Mouse (Mus musculus): Measurements from ENCODE around the gene Keap1.
"Not testable (repeated sequence)": the region's sequence is repeated elsewhere in the genome, so short reads cannot be mapped to it uniquely, and the experiment has no call there.

Gene Keap1

GRCm38 (mm10) chr9:21260491-21261040 lies 21.4 kb upstream of the Keap1 start:
- no peak for DNase-seq

DNA sequence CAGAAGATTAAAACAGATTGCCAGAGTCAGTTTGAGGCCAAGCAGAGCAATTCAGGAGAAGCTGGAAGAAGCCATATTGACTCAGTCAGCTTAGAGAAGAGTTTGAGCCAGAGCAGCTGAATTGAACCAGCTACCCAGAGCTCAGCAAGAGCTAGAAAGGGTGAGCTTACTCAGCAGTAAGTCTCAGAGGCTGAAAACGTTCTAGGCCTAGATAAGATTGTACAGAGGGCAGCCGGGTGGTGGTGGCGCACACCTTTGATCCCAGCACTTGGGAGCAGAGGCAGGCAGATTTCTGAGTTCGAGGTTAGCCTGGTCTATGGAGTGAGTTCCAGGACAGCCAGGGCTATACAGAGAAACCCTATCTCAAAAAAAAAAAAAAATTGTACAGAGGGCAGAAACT lies 17.2 kb upstream of the Keap1 start:
- DNase-seq: not testable (repeated sequence)

- DNase-seq: no peak
Measured at GRCm38 (mm10) chr9:21254690-21255089, 15.5 kb upstream of the Keap1 start.

DNA sequence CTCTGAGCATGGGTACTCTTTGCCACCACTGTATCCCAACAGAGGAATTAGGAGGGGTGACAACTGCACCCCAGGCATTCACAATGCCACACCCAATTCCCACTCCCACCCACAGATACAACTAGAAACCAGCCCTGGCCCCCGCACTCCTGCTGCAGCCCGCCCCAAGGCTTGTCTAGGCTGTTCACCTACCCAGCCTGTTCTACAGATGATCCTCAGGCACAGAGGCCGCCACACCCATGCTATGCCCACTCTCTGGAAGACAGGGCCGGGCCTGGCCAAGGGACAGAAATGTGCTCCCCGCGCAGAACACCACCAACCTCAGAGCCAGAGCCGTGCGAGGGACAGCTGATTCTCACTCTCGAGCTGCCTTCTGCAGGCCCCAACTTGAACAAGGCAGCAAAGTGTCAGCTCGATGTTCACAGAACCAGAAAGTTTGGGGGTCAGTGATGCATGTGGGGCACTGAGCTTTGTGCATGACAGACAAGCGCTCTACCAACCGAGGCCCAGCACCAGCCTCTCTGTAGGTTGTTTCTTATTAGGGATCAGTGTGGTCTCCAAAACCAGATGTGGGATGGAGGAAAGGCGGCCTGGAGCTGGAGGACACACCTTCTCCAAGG lies 12.1 kb upstream of the Keap1 start:
- DNase-seq: no peak

- no peak for DNase-seq
Measured at GRCm38 (mm10) chr9:21250509-21250908, 11.3 kb upstream of the Keap1 start.

- DNase-seq: no peak
Measured at GRCm38 (mm10) chr9:21249629-21250508, 10.7 kb upstream of the Keap1 start.

GRCm38 (mm10) chr9:21248326-21248725 lies 9.2 kb upstream of the Keap1 start, which contains the start of gene S1pr5:
S1pr5 (minus strand) TSS chr9:21248443.
- peak; percentile 66 to 70 for DNase-seq

DNA sequence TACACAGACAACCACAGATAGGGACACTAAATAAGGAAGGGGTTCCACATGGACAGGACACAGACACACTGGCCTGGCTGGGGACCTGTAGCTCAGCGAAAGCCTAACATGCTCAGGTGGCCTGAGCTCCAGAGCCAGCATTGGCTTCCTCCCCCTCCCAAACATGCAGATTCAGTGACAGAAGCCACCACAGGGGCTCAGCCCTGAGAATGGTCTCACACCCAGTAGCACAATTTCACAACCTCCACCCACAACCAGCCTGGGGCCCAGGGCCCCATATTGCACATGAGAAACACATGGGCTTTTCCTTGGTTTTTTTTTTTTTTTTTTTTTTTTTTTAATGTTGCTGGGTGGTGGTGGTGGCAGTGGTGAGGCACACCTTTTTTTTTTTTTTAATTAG lies 7.2 kb upstream of the Keap1 start:
- peak in 1 of 2 experiments; percentile 30 for DNase-seq

DNA sequence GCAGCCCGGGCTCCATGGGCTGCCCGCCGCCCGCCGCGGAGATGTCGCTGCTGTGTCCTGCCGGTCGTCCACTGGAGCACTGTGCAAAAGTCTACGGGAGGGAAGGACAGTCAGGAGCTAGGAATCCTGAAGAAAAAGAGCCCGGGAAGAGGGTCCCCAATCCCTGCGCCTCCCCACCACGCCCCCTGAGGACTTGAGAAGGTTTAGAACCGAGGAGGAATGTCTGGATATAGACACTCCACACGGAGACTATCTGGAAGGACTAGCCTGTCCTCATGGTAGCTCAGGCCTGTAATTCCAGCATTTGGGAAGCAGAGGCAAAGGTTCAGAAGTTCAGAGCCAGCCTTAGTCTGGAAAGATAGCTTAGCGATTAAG lies 5.9 kb upstream of the Keap1 start:
- no peak for DNase-seq

GRCm38 (mm10) chr9:21244428-21245112 lies 5.4 kb upstream of the Keap1 start:
- peak in 1 of 2 experiments; percentile 37 for DNase-seq

- DNase-seq: no peak
Measured at GRCm38 (mm10) chr9:21243826-21244427, 4.8 kb upstream of the Keap1 start.

DNA sequence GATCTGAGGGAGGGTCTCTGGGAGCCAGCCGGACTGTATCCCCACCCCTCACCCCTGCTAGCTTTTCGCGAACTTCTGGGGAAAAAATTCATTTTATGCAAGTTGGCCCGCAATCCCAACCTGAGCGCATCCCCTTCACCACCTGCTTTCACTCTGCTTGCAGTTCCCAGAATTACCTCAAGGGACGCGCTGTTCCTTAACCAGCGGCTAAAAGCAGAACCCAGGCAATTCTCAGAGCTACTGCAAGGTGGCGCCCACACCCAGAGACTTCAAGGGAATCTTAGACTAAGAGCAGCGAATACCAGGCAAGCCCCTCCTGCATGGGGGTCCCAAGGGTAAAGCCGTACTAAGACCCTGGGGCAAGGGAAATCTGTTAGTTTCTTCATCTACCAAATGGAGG lies 2.2 kb upstream of the Keap1 start:
- DNase-seq: peak; percentile 76 to 88

DNA sequence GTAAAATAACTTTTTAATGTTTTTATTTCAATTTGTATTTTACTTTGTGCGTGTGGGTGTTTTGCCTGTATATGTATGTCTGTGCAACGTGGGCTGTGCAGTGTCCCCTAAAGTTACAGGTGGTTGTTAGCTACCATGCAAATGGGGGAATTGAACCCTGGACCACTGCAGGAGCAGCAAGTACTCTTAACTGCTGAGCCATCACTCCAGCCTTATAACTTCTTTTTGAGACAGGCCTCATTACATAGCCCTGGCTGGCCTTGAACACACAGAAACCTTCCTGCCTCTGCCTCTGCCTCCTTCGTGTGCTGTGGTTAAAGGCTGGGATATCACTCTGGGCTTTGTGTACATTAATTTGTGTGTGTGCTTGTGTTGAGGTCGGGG lies 296 bp upstream of the Keap1 start:
- no peak for DNase-seq

- DNase-seq: peak in 1 of 2 experiments; percentile 21
Measured at GRCm38 (mm10) chr9:21238004-21238732, 993 bp downstream of the Keap1 start.

DNA sequence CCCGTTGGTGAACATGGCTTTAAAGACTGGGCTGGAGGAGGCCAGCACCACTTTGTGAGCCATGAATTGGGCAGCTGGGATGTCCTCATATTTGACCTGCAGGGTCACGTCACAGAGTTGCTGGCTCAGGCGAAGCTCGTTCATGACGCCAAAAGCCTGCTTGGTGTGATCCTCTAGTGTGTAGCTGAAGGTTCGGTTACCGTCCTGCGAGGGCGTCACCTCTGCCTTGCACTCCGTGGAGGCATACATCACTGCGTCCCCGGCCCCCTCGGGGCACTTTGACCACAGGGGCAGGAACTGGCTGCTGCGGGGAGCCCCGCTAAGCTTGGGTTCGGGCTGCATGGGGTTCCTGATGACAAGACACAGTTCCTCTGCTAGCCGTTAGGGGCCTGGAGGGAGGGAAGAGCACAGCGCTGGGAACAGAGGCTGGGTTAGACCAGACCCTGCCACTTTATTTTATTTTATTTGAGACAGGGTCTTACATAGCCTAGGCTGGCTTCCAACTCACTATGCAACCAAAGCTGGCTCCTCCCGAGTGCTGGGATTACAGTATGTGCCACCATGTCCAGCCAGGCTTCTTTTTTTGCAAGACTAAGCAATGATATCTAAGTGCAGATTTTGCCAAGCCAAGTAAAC lies 1.7 kb downstream of the Keap1 start:
- peak; percentile 50 to 60 for DNase-seq

- peak in 1 of 2 experiments; percentile 24 for DNase-seq
Measured at GRCm38 (mm10) chr9:21236991-21237367, 2.2 kb downstream of the Keap1 start.

- no peak for DNase-seq
Measured at GRCm38 (mm10) chr9:21235341-21235740, 3.8 kb downstream of the Keap1 start.

GRCm38 (mm10) chr9:21233805-21234204 lies 5.4 kb downstream of the Keap1 start:
- no peak for DNase-seq

DNA sequence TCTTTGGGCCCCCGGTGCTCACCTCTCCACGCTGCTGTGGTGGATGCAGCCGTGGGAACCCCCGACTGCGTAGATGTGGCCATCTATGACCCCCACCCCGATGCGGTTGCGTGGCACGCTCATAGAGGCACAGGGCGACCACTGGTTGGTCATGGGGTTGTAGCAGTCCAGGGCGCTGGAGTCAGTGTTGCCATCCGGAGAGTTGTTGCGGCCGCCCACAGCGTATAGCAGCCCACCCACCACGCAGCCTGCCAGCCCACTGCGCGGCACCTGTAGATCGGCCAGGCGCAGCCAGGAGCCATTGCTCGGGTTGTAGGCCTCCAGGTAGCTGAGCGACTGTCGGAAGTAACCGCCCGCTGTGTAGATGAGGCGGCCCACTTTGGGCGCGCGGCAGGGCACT lies 5.8 kb downstream of the Keap1 start:
- DNase-seq: no peak

DNA sequence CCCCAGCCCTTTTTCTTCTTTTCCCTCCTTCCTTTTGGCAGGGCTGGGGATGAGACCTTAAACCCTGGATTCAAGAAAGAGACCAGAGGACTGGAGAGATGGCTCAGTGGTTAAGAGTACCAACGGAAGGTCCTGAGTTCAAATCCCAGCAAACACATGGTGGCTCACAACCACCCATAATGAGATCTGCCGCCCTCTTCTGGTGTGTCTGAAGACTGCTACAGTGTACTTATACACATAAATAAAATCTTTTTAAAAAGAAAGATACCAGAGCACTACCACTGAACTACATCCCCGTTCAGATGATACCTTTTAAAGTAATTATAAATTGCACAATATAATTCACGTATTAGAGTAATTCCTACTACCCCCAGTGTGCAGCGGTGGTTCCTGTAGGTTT lies 6.3 kb downstream of the Keap1 start:
- no peak for DNase-seq

GRCm38 (mm10) chr9:21231551-21231950 lies 7.6 kb downstream of the Keap1 start:
- no peak for DNase-seq

DNA sequence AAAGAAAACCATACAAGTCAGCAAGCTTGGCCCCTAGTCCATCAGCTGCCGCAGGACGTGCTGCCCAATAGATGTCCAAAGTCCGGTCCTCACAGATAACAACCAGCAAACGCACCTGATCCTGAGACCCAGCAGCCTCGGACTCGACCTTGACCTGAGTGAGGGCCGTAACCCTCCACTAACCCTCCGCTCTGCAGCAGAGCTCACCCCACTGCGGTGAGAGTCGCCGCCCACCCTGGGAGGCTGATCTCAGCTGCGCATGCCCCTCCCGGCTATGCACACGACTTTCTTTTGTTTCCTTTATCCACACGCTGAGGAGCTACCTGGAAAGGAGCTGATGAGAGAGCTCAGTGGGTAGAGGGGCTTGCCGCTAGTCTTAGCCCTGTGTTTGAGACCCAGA lies 11.8 kb downstream of the Keap1 start:
- no peak for DNase-seq

Data from lung, postnatal 4 days (tissue).